Mouse (Mus musculus): ENCODE measurements around the gene Gm10762. TPM values are rescaled to one million over a fixed set of nuclear protein-coding genes. Genes with fewer than 3 reads are reported as not detected.

Gm10762 gene
- polyA plus RNA-seq, 1 experiment, result 3.6 TPM

- H3K79me3 ChIP-seq (ENCODE audit: low read depth), result no peaks in the 10 kb centered on the region
- no peak overlapping the region for H3ac ChIP-seq (ENCODE audit: control insufficient read depth, insufficient read length, low read depth)
- no peaks in the 10 kb centered on the region for H3K36me3 ChIP-seq (ENCODE audit: control insufficient read depth, insufficient read depth)
- no peak overlapping the region for H3K4me3 ChIP-seq (ENCODE audit: insufficient read depth, poor library complexity, severe bottlenecking)
- H3K79me2 ChIP-seq (ENCODE audit: control insufficient read depth, insufficient read depth), result no peaks in the 10 kb centered on the region
- H3K27me3 ChIP-seq (ENCODE audit: control insufficient read depth, insufficient read depth, insufficient read length), result peaks cover 6% of the 10 kb centered on the region
- no peak for TF ChIP-seq CTCF (IDR thresholded peaks at IDR 0.05; ENCODE audit: control insufficient read depth, insufficient read depth, insufficient read length)
- no peak for TF ChIP-seq USF1 (IDR thresholded peaks at IDR 0.05; ENCODE audit: low read depth)
Measured at GRCm38 (mm10) chr2:128954186-128954585, 13.3 kb downstream of the Gm10762 start.

GRCm38 (mm10) chr2:128947962-128948588 is 19.4 kb downstream of the Gm10762 start:
- Histone ChIP-seq H3K4me3 (ENCODE audit: insufficient read depth, poor library complexity, severe bottlenecking) (no peak overlapping the region), H3K79me2 (ENCODE audit: control insufficient read depth, insufficient read depth) (peaks cover 4% of the 10 kb centered on the region), H3K27me3 (ENCODE audit: control insufficient read depth, insufficient read depth, insufficient read length) (peaks cover 3% of the 10 kb centered on the region), H3K36me3 (ENCODE audit: control insufficient read depth, insufficient read depth) (no peaks in the 10 kb centered on the region), H3K79me3 (ENCODE audit: low read depth) (no peaks in the 10 kb centered on the region), H3ac (ENCODE audit: control insufficient read depth, insufficient read length, low read depth) (no peak overlapping the region)
- TF ChIP-seq FOSL1 (IDR thresholded peaks at IDR 0.05; ENCODE audit: insufficient read depth, low read length, poor library complexity, severe bottlenecking) (no peak), CTCF (IDR thresholded peaks at IDR 0.05; ENCODE audit: control insufficient read depth, insufficient read depth, insufficient read length) (peak; percentile 19)

GRCm38 (mm10) chr2:128943538-128944528 is 23.7 kb downstream of the Gm10762 start, which contains the start of gene Zc3h8:
Gene Zc3h8 (minus strand): TSS chr2:128944077.
- Histone ChIP-seq H3K79me2 (ENCODE audit: control insufficient read depth, insufficient read depth) (peaks cover 9% of the 10 kb centered on the region), H3K79me3 (ENCODE audit: low read depth) (peaks cover 2% of the 10 kb centered on the region), H3K36me3 (ENCODE audit: control insufficient read depth, insufficient read depth) (peaks cover 5% of the 10 kb centered on the region), H3K4me3 (ENCODE audit: insufficient read depth, poor library complexity, severe bottlenecking) (peak within 1 kb of the TSS; percentile 51), H3ac (ENCODE audit: control insufficient read depth, insufficient read length, low read depth) (peak within 1 kb of the TSS; percentile 75), H3K27me3 (ENCODE audit: control insufficient read depth, insufficient read depth, insufficient read length) (no peaks in the 10 kb centered on the region)
- TF ChIP-seq CTCF (IDR thresholded peaks at IDR 0.05; ENCODE audit: control insufficient read depth, insufficient read depth, insufficient read length) (no peak), MAX (IDR thresholded peaks at IDR 0.05) (peak; percentile 87), MYOG (IDR thresholded peaks at IDR 0.05; ENCODE audit: control insufficient read depth, extremely low read depth, insufficient read length) (no peak)

- Histone ChIP-seq H3K79me2 (ENCODE audit: control insufficient read depth, insufficient read depth) (no peaks in the 10 kb centered on the region), H3K36me3 (ENCODE audit: control insufficient read depth, insufficient read depth) (peaks cover 24% of the 10 kb centered on the region), H3K4me3 (ENCODE audit: insufficient read depth, poor library complexity, severe bottlenecking) (no peak overlapping the region), H3K27me3 (ENCODE audit: control insufficient read depth, insufficient read depth, insufficient read length) (no peaks in the 10 kb centered on the region), H3K79me3 (ENCODE audit: low read depth) (no peaks in the 10 kb centered on the region), H3ac (ENCODE audit: control insufficient read depth, insufficient read length, low read depth) (no peak overlapping the region)
- TF ChIP-seq MYOG (IDR thresholded peaks at IDR 0.05; ENCODE audit: control insufficient read depth, extremely low read depth, insufficient read length), result no peak
- no peak for TF ChIP-seq MAX (IDR thresholded peaks at IDR 0.05)
- no peak for TF ChIP-seq FOSL1 (IDR thresholded peaks at IDR 0.05; ENCODE audit: insufficient read depth, low read length, poor library complexity, severe bottlenecking)
- no peak for TF ChIP-seq MYOD1 (IDR thresholded peaks at IDR 0.05; ENCODE audit: control insufficient read depth, insufficient read length, low read depth)
- no peak for TF ChIP-seq CEBPB (IDR thresholded peaks at IDR 0.05; ENCODE audit: low read depth)
- TF ChIP-seq CTCF (IDR thresholded peaks at IDR 0.05; ENCODE audit: control insufficient read depth, insufficient read depth, insufficient read length), result no peak
- no peak for TF ChIP-seq USF1 (IDR thresholded peaks at IDR 0.05; ENCODE audit: low read depth)
Measured at GRCm38 (mm10) chr2:128936256-128936655, 31.3 kb downstream of the Gm10762 start.

GRCm38 (mm10) chr2:128930704-128931103 is 36.8 kb downstream of the Gm10762 start:
- Histone ChIP-seq H3K79me3 (ENCODE audit: low read depth) (no peaks in the 10 kb centered on the region), H3K4me3 (ENCODE audit: insufficient read depth, poor library complexity, severe bottlenecking) (no peak overlapping the region), H3ac (ENCODE audit: control insufficient read depth, insufficient read length, low read depth) (no peak overlapping the region), H3K79me2 (ENCODE audit: control insufficient read depth, insufficient read depth) (no peaks in the 10 kb centered on the region), H3K36me3 (ENCODE audit: control insufficient read depth, insufficient read depth) (peaks cover 30% of the 10 kb centered on the region), H3K27me3 (ENCODE audit: control insufficient read depth, insufficient read depth, insufficient read length) (no peaks in the 10 kb centered on the region)
- TF ChIP-seq MYOG (IDR thresholded peaks at IDR 0.05; ENCODE audit: control insufficient read depth, extremely low read depth, insufficient read length) (no peak), FOSL1 (IDR thresholded peaks at IDR 0.05; ENCODE audit: insufficient read depth, low read length, poor library complexity, severe bottlenecking) (no peak)

GRCm38 (mm10) chr2:128928446-128928845 is 39.1 kb downstream of the Gm10762 start:
- Histone ChIP-seq H3K27me3 (ENCODE audit: control insufficient read depth, insufficient read depth, insufficient read length) (no peaks in the 10 kb centered on the region), H3K79me3 (ENCODE audit: low read depth) (no peaks in the 10 kb centered on the region), H3K4me3 (ENCODE audit: insufficient read depth, poor library complexity, severe bottlenecking) (no peak overlapping the region), H3K36me3 (ENCODE audit: control insufficient read depth, insufficient read depth) (peaks cover 32% of the 10 kb centered on the region), H3K79me2 (ENCODE audit: control insufficient read depth, insufficient read depth) (no peaks in the 10 kb centered on the region), H3ac (ENCODE audit: control insufficient read depth, insufficient read length, low read depth) (no peak overlapping the region)
- TF ChIP-seq MYOG (IDR thresholded peaks at IDR 0.05; ENCODE audit: control insufficient read depth, extremely low read depth, insufficient read length) (no peak), CTCF (IDR thresholded peaks at IDR 0.05; ENCODE audit: control insufficient read depth, insufficient read depth, insufficient read length) (no peak), FOSL1 (IDR thresholded peaks at IDR 0.05; ENCODE audit: insufficient read depth, low read length, poor library complexity, severe bottlenecking) (no peak), MYOD1 (IDR thresholded peaks at IDR 0.05; ENCODE audit: control insufficient read depth, insufficient read length, low read depth) (no peak), CEBPB (IDR thresholded peaks at IDR 0.05; ENCODE audit: low read depth) (no peak), USF1 (IDR thresholded peaks at IDR 0.05; ENCODE audit: low read depth) (no peak), MAX (IDR thresholded peaks at IDR 0.05) (no peak)

Data from C2C12 (cell line).